Mouse (Mus musculus) spleen, postnatal 10 days (tissue): ENCODE data around the gene Zdhhc23.

Experiments used
- DNase-seq, 2 experiments: peaks; one replicate each; pipeline ENCODE4 v3.0.0; 2021 to 2022; ENCODE audit warnings: low spot score in 2 of 2

Gene Zdhhc23

GRCm38 (mm10) chr16:43979328-43980109, at the start of gene Zdhhc23:
Gene Zdhhc23 (minus strand): TSS chr16:43979791.
- DNase-seq, result peak; percentile 24 to 54

GRCm38 (mm10) chr16:44029273-44029672, 49.7 kb upstream of the Zdhhc23 start:
- DNase-seq, result no peak

- no peak for DNase-seq
These were observed 47.2 kb upstream of the Zdhhc23 start for GRCm38 (mm10) chr16:44026822-44027221.

GRCm38 (mm10) chr16:44026210-44026609, 46.6 kb upstream of the Zdhhc23 start:
- DNase-seq, result no peak

GRCm38 (mm10) chr16:44018986-44019548, 39.5 kb upstream of the Zdhhc23 start:
- no peak for DNase-seq

- DNase-seq, result peak in 1 of 2 experiments; percentile 56
These were observed 38.8 kb upstream of the Zdhhc23 start for GRCm38 (mm10) chr16:44018372-44018771.

GRCm38 (mm10) chr16:44017707-44018106, 38.1 kb upstream of the Zdhhc23 start:
- no peak for DNase-seq

GRCm38 (mm10) chr16:44016164-44016563, 36.6 kb upstream of the Zdhhc23 start:
- DNase-seq, result peak in 1 of 2 experiments; percentile 56

- DNase-seq, result no peak
These were observed 36.0 kb upstream of the Zdhhc23 start for GRCm38 (mm10) chr16:44015416-44016158.

- DNase-seq, result no peak
These were observed 31.4 kb upstream of the Zdhhc23 start for GRCm38 (mm10) chr16:44011010-44011409.

GRCm38 (mm10) chr16:44002086-44002485, 22.5 kb upstream of the Zdhhc23 start:
- DNase-seq, result no peak

- no peak for DNase-seq
These were observed 19.9 kb upstream of the Zdhhc23 start for GRCm38 (mm10) chr16:43999541-43999940.

- DNase-seq, result no peak
These were observed 19.5 kb upstream of the Zdhhc23 start for GRCm38 (mm10) chr16:43999111-43999510.

- no peak for DNase-seq
These were observed 15.0 kb upstream of the Zdhhc23 start for GRCm38 (mm10) chr16:43994623-43995022.

- no peak for DNase-seq
These were observed 6.7 kb upstream of the Zdhhc23 start for GRCm38 (mm10) chr16:43986299-43986698.

- DNase-seq, result no peak
These were observed 569 bp upstream of the Zdhhc23 start for GRCm38 (mm10) chr16:43980110-43980609.

- DNase-seq, result no peak
These were observed 622 bp downstream of the Zdhhc23 start for GRCm38 (mm10) chr16:43979010-43979327.

- no peak for DNase-seq
These were observed 5.9 kb downstream of the Zdhhc23 start for GRCm38 (mm10) chr16:43973606-43974220.

GRCm38 (mm10) chr16:43973147-43973546, 6.4 kb downstream of the Zdhhc23 start:
- no peak for DNase-seq

- no peak for DNase-seq
These were observed 7.2 kb downstream of the Zdhhc23 start for GRCm38 (mm10) chr16:43972391-43972790.

- no peak for DNase-seq
These were observed 7.8 kb downstream of the Zdhhc23 start for GRCm38 (mm10) chr16:43971741-43972140.

- DNase-seq, result no peak
These were observed 8.4 kb downstream of the Zdhhc23 start for GRCm38 (mm10) chr16:43971189-43971588.
